Mouse (Mus musculus): ENCODE data around the gene Cep19.

DNA sequence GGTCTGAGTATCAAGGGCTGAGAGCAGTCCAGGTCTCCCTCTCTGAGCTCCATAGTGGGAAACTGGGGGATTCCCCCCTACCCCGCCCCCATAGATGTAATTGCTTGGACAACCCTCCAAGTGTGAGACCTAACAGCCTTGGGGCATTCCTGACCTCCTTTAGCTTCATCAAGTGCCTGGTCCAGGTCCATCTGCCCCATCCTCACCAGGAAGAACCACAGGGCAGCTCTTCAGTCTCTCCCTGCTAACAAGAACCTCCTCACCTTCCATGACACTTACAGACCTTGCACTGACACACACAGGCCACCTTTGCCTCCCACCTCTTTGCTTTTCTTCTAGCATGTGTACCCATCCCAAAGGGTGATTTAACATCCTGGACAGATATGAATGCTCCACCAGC is 54.4 kb downstream of the Cep19 start:
- TF ChIP-seq CTCF (conservative IDR thresholded peaks at IDR 0.05; ENCODE audit: insufficient read depth, insufficient read length, low read depth, low read length) (no peak), POLR2A (IDR thresholded peaks at IDR 0.05; ENCODE audit: low read depth, low read length) (no peak)

Measured in kidney, adult 2 months (tissue).